Mouse (Mus musculus) lung, postnatal 0 days (tissue): ENCODE data around the gene Gm21188.
"Not testable (repeated sequence)": the region's sequence is repeated elsewhere in the genome, so short reads cannot be mapped to it uniquely, and the experiment has no call there.

Experiments
- CTCF ChIP-seq: IDR thresholded peaks from 2 replicates; pipeline ENCODE4 v1.5.1; 2016; ENCODE audit warnings: antibody characterized with exemption, mild to moderate bottlenecking
- EP300 ChIP-seq: IDR thresholded peaks from 2 replicates; pipeline ENCODE4 v1.6.1; 2016; ENCODE audit warnings: antibody characterized with exemption, mild to moderate bottlenecking, control low read depth

DNA sequence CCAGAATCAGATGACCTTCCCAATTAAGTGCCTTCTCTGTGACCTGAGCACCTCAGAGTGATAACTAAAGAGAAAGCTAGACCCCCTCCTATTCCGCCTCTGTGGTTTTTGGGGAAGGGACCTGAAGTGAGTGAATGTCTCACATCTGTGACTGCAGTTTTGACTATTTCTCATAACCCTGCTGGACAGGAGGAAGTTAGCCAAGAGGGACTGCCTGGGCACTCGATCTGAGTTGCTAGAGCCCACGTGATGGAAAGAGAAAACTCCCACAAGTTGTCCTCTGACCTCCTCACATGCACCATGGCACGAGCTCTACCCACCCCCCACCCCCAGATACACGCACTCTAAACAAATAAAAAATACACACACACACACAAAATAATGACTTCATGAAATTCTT is 3.4 kb downstream of the Gm21188 start:
- TF ChIP-seq CTCF, EP300: not testable (repeated sequence)
